Mouse (Mus musculus) liver, adult 2 months (tissue): ENCODE data around the gene Ccdc34. TPM values are rescaled to one million over a fixed set of nuclear protein-coding genes. Genes with fewer than 3 reads are reported as not detected.

ENCODE experiments used
- DNase-seq: peaks from one replicate; pipeline ENCODE4 v3.0.0-alpha.2; 2011; ENCODE audit warnings: low read depth, low spot score; ENCODE audit errors: extremely low read depth
- H3K27ac ChIP-seq: fragments of 200-500 bp; replicated peaks from 2 replicates; pipeline ENCODE4 v1.5.1; 2012; ENCODE audit warnings: low read depth, mild to moderate bottlenecking, control low read depth, inconsistent platforms, low read length; ENCODE audit not compliant: insufficient read depth
- H3K27me3 ChIP-seq: fragments of 200-500 bp; 2 replicates; pipeline ENCODE4 v1.6.1; 2012; ENCODE audit warnings: mild to moderate bottlenecking, moderate library complexity, low read length, inconsistent platforms; ENCODE audit not compliant: control insufficient read depth, insufficient read depth
- H3K36me3 ChIP-seq: fragments of 200-500 bp; 2 replicates; pipeline ENCODE4 v1.6.1; 2012; ENCODE audit warnings: low read length, inconsistent platforms; ENCODE audit not compliant: control insufficient read depth, insufficient read depth
- H3K4me1 ChIP-seq: fragments of 200-500 bp; 2 replicates; pipeline ENCODE4 v1.6.1; 2011; ENCODE audit warnings: low read length; ENCODE audit not compliant: control insufficient read depth, insufficient read depth
- H3K4me3 ChIP-seq: fragments of 200-500 bp; 2 replicates; pipeline ENCODE4 v1.5.1; 2011; ENCODE audit warnings: low read depth, mild to moderate bottlenecking, control low read depth, low read length, moderate library complexity; ENCODE audit not compliant: insufficient read depth
- H3K79me2 ChIP-seq: fragments of 200-500 bp; 2 replicates; pipeline ENCODE4 v1.6.1; 2012; ENCODE audit warnings: inconsistent platforms, mild to moderate bottlenecking, low read length, moderate library complexity; ENCODE audit not compliant: control insufficient read depth, insufficient read depth
- H3K9ac ChIP-seq: fragments of 200-500 bp; 2 replicates; pipeline ENCODE4 v1.6.1; 2012; ENCODE audit warnings: low read depth, mild to moderate bottlenecking, control low read depth, inconsistent platforms, low read length
- CTCF ChIP-seq: fragments of 200-500 bp; IDR thresholded peaks from 2 replicates; pipeline ENCODE4 v1.5.1; 2011; ENCODE audit warnings: low read depth, low read length, control low read depth
- POLR2A ChIP-seq: fragments of 200-500 bp; IDR thresholded peaks from 2 replicates; pipeline ENCODE4 v1.6.1; 2011; ENCODE audit warnings: low read length, control low read depth; ENCODE audit not compliant: insufficient read depth; ENCODE audit errors: extremely low read depth
- WGBS: fragments of 180-500 bp; shearing (Covaris S2); methylation state at CpG from one replicate; pipeline ENCODE4 v1.1.7; 2018; 5-methylcytosine and 5-hydroxymethylcytosine counted together
- polyA plus RNA-seq: library from polyadenylated mRNA; depleted of rRNA; stranded (reverse); fragments of >200 nt; gene quantifications from 2 replicates; pipeline ENCODE4 v1.2.3, GENCODE M21; 2012
- total RNA-seq: library from RNA; depleted of rRNA; stranded (reverse); fragments of >200 nt; gene quantifications from 2 replicates; pipeline ENCODE4 v1.2.3, GENCODE M21; 2014

Ccdc34 gene
- total and polyA plus RNA-seq, 2 experiments = 0.66 to 1.4 TPM

GRCm38 (mm10) chr2:109989679-109990473 is 27.7 kb upstream of the Ccdc34 start:
- no peak overlapping the region for H3K27ac ChIP-seq
- peaks cover 19% of the 10 kb centered on the region; the same call in 1 of the 2 replicates for H3K79me2 ChIP-seq
- WGBS = 76% methylated on average over 8 of the region's 8 CpGs
- no peak overlapping the region for H3K4me3 ChIP-seq
- DNase-seq = no peak
- no peak overlapping the region for H3K9ac ChIP-seq
- TF ChIP-seq CTCF = no peak
- no peak for TF ChIP-seq POLR2A
- no peaks in the 10 kb centered on the region for H3K27me3 ChIP-seq
- 0 out of 2 replicates have a peak, but pooled peaks cover 3% of the 10 kb centered on the region for H3K36me3 ChIP-seq
- peaks cover 17% of the 10 kb centered on the region for H3K4me1 ChIP-seq

GRCm38 (mm10) chr2:109991754-109992153 is 25.9 kb upstream of the Ccdc34 start:
- Histone ChIP-seq H3K4me3 (no peak overlapping the region), H3K9ac (no peak overlapping the region), H3K4me1 (peaks cover 7% of the 10 kb centered on the region), H3K36me3 (0 out of 2 replicates have a peak, but pooled peaks cover 3% of the 10 kb centered on the region), H3K79me2 (peaks cover 19% of the 10 kb centered on the region; the same call in 1 of the 2 replicates), H3K27me3 (no peaks in the 10 kb centered on the region), H3K27ac (no peak overlapping the region)
- no peak for DNase-seq
- TF ChIP-seq CTCF (no peak), POLR2A (no peak)
- WGBS = 60% methylated on average over 1 of the region's 1 CpGs

- H3K4me1 ChIP-seq = peaks cover 5% of the 10 kb centered on the region
- no peak for DNase-seq
Measured at GRCm38 (mm10) chr2:109992448-109993073, 25.1 kb upstream of the Ccdc34 start.

GRCm38 (mm10) chr2:109993404-109993803 is 24.2 kb upstream of the Ccdc34 start:
- H3K4me3 ChIP-seq = no peak overlapping the region
- H3K9ac ChIP-seq = no peak overlapping the region
- peaks cover 11% of the 10 kb centered on the region; the same call in 1 of the 2 replicates for H3K79me2 ChIP-seq
- H3K4me1 ChIP-seq = peaks cover 5% of the 10 kb centered on the region
- no peak overlapping the region for H3K27ac ChIP-seq
- no peak for DNase-seq
- H3K27me3 ChIP-seq = no peaks in the 10 kb centered on the region
- 0 out of 2 replicates have a peak, but pooled peaks cover 3% of the 10 kb centered on the region for H3K36me3 ChIP-seq
- TF ChIP-seq CTCF (no peak), POLR2A (no peak)

More at GRCm38 (mm10) chr2:109992448-109993073, 25.1 kb upstream of the Ccdc34 start:
- 57% methylated on average over 11 of the region's 11 CpGs for WGBS
- H3K79me2 ChIP-seq = peaks cover 16% of the 10 kb centered on the region; the same call in 1 of the 2 replicates
- H3K9ac ChIP-seq = no peak overlapping the region
- TF ChIP-seq POLR2A (no peak), CTCF (no peak)
- H3K27me3 ChIP-seq = no peaks in the 10 kb centered on the region
- no peak overlapping the region for H3K27ac ChIP-seq
- 0 out of 2 replicates have a peak, but pooled peaks cover 3% of the 10 kb centered on the region for H3K36me3 ChIP-seq
- H3K4me3 ChIP-seq = no peak overlapping the region

- WGBS = 76% methylated on average over 2 of the region's 2 CpGs
- Histone ChIP-seq H3K36me3 (peaks cover 12% of the 10 kb centered on the region), H3K27me3 (no peaks in the 10 kb centered on the region), H3K79me2 (peaks cover 8% of the 10 kb centered on the region; the same call in 1 of the 2 replicates), H3K4me1 (peaks cover 5% of the 10 kb centered on the region), H3K9ac (no peak overlapping the region), H3K4me3 (no peak overlapping the region), H3K27ac (no peak overlapping the region)
- TF ChIP-seq POLR2A = no peak
- no peak for TF ChIP-seq CTCF
- DNase-seq = no peak
Measured at GRCm38 (mm10) chr2:109995061-109995460, 22.6 kb upstream of the Ccdc34 start.
